Mouse (Mus musculus) cerebellum, adult 2 months (tissue): ENCODE measurements at regions not wholly inside any gene's neighbourhood (a gene's known extent, or its start where the extent isn't known, plus 50 kb on each side); places are given as distances from the start of the nearest gene placed in this dataset.

Experiments used
- DNase-seq, 2 experiments: peaks; one replicate each; pipeline ENCODE4 v3.0.0; 2021
- H3K27ac ChIP-seq: fragments of 200-500 bp; 2 replicates; pipeline ENCODE4 v1.5.1; 2012; ENCODE audit warnings: low read length, control low read depth, inconsistent platforms; ENCODE audit not compliant: insufficient read depth
- H3K27me3 ChIP-seq: fragments of 200-500 bp; 2 replicates; pipeline ENCODE4 v1.6.1; 2012; ENCODE audit warnings: inconsistent platforms, mild to moderate bottlenecking, low read length, moderate library complexity; ENCODE audit not compliant: control insufficient read depth, insufficient read depth
- H3K4me1 ChIP-seq: fragments of 200-500 bp; 2 replicates; pipeline ENCODE4 v1.6.1; 2011; ENCODE audit warnings: low read length; ENCODE audit not compliant: control insufficient read depth, insufficient read depth
- H3K4me3 ChIP-seq: fragments of 200-500 bp; replicated peaks from 2 replicates; pipeline ENCODE3; 2011; ENCODE audit warnings: mild to moderate bottlenecking, low read depth, low read length, control low read depth; ENCODE audit not compliant: insufficient read depth
- CTCF ChIP-seq: fragments of 200-500 bp; IDR thresholded peaks from 2 replicates; pipeline ENCODE4 v1.5.1; 2011; ENCODE audit warnings: low read depth, mild to moderate bottlenecking, control low read depth, low read length, moderate library complexity, borderline replicate concordance; ENCODE audit not compliant: insufficient read depth
- POLR2A ChIP-seq: fragments of 200-500 bp; IDR thresholded peaks from 2 replicates; pipeline ENCODE4 v1.6.1; 2011; ENCODE audit warnings: low read length, control low read depth, borderline replicate concordance; ENCODE audit not compliant: insufficient read depth
- WGBS: fragments of 180-500 bp; shearing (Covaris S2); methylation state at CpG from one replicate; pipeline ENCODE4 v1.1.7; 2018; 5-methylcytosine and 5-hydroxymethylcytosine counted together

DNA sequence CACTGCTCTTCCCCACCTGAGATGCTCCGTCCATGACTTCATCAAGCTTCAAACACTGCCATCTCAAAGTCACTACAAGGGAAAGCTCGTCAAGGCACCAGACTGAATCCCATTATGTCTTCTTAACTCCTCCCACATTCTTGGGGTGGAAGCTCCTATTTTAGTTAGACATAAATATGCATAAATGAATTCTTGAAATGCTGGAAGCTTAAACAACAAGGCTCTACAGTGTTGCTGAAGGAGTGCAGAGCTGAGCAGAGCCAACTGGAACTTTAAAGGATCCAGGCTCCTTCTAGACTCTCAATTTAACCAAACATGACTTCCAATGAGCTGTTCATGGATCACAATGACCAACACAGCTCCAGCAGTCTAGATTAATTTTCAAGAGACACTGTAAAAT is 261.1 kb downstream of the Irs2 start:
- H3K4me1 ChIP-seq = no peaks in the 10 kb centered on the region
- no peak for DNase-seq
- no peak overlapping the region for H3K27ac ChIP-seq
- 86% methylated on average over 2 of the region's 2 CpGs for WGBS
- no peak for TF ChIP-seq CTCF
- no peak for TF ChIP-seq POLR2A
- no peaks in the 10 kb centered on the region for H3K27me3 ChIP-seq
- H3K4me3 ChIP-seq = no peak overlapping the region

DNA sequence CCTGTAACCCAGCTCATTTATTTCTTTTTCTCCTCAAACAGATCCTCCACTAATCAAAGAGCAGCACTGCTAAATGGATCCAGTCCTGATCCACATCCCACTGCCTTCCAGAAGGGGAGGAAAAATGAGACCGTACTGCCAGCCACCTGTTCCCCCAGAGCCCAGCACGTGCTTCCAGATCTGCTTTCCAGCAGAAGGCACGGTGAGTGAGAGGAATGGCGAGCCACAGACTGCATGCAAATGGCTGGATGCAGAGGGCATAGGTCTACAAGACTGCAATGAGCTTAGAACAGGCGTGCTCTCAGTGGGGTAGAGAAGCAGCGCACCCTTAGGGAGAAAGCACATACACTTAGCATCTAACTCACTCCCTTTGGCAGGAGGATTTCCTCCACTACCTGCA is 265.0 kb downstream of the Irs2 start:
- Histone ChIP-seq H3K4me3 (no peak overlapping the region), H3K27ac (no peak overlapping the region), H3K27me3 (no peaks in the 10 kb centered on the region), H3K4me1 (no peaks in the 10 kb centered on the region)
- WGBS = 40% methylated on average over 6 of the region's 6 CpGs
- TF ChIP-seq CTCF (no peak), POLR2A (no peak)
- no peak for DNase-seq

DNA sequence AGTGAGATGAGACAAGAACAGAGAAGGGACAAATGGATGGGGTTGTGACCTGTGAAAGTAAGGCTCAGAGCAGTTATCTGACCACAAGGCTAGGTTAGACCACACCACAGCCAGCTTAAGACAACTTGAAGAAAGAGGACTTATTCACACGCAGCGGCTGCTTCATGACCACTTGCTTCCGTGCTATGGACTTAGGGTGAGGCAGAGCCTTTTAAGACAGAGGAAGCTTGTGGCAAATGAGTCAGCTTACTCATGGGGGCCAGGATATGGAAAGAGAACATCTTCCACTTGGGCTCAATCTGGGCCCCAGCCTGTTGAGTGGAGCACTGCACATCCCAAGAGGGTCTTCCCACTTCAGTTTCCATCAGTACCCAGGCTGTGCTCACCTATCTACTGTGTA is 267.4 kb downstream of the Irs2 start:
- TF ChIP-seq CTCF (no peak), POLR2A (no peak)
- H3K4me3 ChIP-seq = no peak overlapping the region
- H3K27ac ChIP-seq = no peak overlapping the region
- 95% methylated on average over 3 of the region's 3 CpGs for WGBS
- H3K4me1 ChIP-seq = no peaks in the 10 kb centered on the region
- H3K27me3 ChIP-seq = no peaks in the 10 kb centered on the region
- DNase-seq = no peak

DNA sequence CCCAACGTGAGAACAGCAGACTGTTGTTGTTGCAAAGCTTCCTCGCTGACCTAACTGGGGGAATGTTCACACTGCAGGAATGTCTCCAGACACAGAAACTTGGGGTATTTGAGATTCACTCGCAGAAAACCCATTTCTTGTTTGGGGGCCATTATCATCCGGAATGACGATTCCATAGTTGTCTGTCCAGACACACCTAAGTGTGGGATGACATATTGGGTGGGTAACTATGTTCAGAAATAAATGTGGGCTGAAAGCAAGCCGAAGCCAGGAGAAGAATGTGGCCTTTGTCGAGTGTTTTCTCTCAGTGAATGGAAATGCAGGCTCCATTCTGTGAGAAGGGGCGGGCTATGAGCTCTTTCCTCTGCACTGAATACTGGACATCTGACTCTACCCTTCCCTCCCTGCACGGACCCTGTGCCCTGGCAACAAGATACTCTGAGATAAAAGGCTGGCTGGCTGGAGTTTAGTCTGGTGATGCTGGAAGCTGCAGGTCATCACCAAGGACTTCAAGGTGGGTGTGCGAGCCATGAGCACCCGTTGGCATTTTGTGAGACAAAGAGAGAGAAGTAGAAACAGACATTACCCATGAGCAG is 269.7 kb downstream of the Irs2 start:
- WGBS = 47% methylated on average over 11 of the region's 11 CpGs
- Histone ChIP-seq H3K4me3 (no peak overlapping the region), H3K27ac (no peak overlapping the region), H3K27me3 (no peaks in the 10 kb centered on the region), H3K4me1 (no peaks in the 10 kb centered on the region)
- TF ChIP-seq CTCF (no peak), POLR2A (no peak)
- DNase-seq = no peak

DNA sequence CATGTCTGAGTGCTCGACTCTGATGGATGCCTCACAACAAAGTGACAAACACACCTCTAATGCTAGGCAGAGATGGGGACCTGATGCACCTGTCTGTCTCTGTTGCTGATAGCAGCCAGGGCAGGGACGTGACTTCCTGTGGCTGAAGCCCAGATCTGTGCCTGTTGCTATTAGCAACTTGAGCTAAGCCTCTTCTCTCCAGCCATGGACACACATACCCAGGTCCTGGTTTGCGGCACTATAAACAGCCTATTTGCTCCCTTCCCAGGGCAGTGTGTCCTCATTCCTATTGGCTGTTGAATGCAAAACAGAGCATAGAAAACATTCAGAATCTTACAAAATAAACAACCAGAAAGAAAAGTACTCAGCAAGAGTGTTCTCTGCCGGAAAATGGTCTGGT is 273.5 kb downstream of the Irs2 start:
- no peaks in the 10 kb centered on the region for H3K4me1 ChIP-seq
- no peak for DNase-seq
- H3K27ac ChIP-seq = no peak overlapping the region
- no peak overlapping the region for H3K4me3 ChIP-seq
- no peaks in the 10 kb centered on the region for H3K27me3 ChIP-seq
- no peak for TF ChIP-seq CTCF
- TF ChIP-seq POLR2A = no peak
- 50% methylated on average over 4 of the region's 4 CpGs for WGBS

DNA sequence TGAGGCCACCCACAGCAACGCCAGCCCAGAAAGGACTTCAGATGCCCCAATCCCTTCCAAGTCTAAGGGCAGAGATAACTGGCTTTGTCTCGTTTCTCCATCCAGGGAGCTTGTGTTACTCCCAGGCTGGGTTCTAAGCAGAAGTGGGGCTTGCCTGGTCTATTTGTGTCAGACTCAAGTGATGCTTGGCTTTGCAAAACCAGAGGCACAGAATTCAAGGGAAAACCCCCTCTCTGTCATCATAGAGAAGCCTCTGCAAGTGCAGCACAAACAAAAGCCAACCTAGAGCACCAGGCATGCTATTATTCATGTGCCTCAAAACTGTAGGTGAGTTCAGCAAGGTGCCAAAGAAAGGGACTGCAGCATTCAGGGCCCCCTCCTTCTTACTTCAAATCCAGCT is 284.9 kb downstream of the Irs2 start:
- DNase-seq = no peak
- Histone ChIP-seq H3K4me1 (peaks cover 3% of the 10 kb centered on the region; the same call in 1 of the 2 replicates), H3K27ac (no peak overlapping the region), H3K4me3 (no peak overlapping the region), H3K27me3 (no peaks in the 10 kb centered on the region)
- TF ChIP-seq POLR2A (no peak), CTCF (no peak)
- 72% methylated on average over 2 of the region's 2 CpGs for WGBS

DNA sequence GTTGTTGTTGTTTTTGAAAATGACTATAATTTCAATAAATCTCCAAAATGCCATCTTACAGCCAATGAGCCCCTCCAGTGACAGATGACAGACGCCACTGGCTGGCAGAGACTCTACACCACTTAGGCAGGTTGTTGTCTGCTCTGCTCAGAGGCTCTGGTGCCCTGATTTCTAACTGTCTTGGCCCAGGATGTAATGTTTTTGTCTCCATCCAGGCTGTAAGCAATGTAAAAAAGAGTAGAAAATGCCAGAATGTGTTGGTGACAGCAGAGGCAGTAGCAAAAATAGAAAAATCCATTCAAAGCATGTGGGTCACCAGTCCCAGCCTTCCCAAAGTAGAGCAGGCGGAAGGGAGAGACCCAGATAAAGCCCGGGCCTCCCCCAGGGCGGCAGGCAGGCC is 285.5 kb downstream of the Irs2 start:
- Histone ChIP-seq H3K4me1 (peaks cover 3% of the 10 kb centered on the region; the same call in 1 of the 2 replicates), H3K27ac (no peak overlapping the region), H3K27me3 (no peaks in the 10 kb centered on the region), H3K4me3 (no peak overlapping the region)
- WGBS = 49% methylated on average over 4 of the region's 4 CpGs
- peak; percentile 9 to 44 for DNase-seq
- TF ChIP-seq CTCF (no peak), POLR2A (no peak)

DNA sequence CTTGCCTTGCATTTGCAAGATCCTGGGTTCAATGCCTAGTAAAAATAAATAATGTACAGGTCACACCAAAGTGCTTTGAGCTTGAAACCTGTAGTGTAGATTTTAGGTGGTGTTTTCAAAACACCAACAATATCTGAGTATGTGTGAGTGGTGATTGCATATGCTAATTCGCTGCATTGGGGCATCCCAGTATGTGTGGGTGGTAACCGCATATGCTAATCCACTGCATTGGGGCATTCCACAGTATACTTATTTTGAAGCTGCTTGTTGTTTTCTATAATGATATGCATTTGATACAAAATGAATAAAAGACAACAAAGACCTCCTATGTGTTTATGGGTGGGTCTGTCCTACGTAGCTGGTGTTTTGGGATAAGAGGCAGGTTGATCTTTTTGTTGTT is 285.9 kb downstream of the Irs2 start:
- Histone ChIP-seq H3K27me3 (no peaks in the 10 kb centered on the region), H3K27ac (no peak overlapping the region), H3K4me1 (peaks cover 3% of the 10 kb centered on the region; the same call in 1 of the 2 replicates), H3K4me3 (no peak overlapping the region)
- DNase-seq = no peak
- TF ChIP-seq CTCF (no peak), POLR2A (no peak)
- 94% methylated on average over 3 of the region's 3 CpGs for WGBS
